Mouse (Mus musculus) heart, adult 11 months (tissue): Measurements from ENCODE around the gene Polr3g.
"Not testable (repeated sequence)": the region's sequence is repeated elsewhere in the genome, so short reads cannot be mapped to it uniquely, and the experiment has no call there.

Source experiments
- DNase-seq: peaks from one replicate; pipeline ENCODE4 v3.0.0; 2022

Gene Polr3g

GRCm38 (mm10) chr13:81710775-81711545, at the start of gene Polr3g, which contains the start of gene Mblac2:
TSS of gene Polr3g (minus strand) at chr13:81711013.
TSS of gene Mblac2 (plus strand) at chr13:81711341.
- peak; percentile 99 for DNase-seq

GRCm38 (mm10) chr13:81760379-81760778, 49.6 kb upstream of the Polr3g start:
- DNase-seq: no peak

GRCm38 (mm10) chr13:81757058-81757660, 46.3 kb upstream of the Polr3g start:
- DNase-seq: peak; percentile 89

- DNase-seq: no peak
Measured at GRCm38 (mm10) chr13:81755324-81755723, 44.5 kb upstream of the Polr3g start.

DNA sequence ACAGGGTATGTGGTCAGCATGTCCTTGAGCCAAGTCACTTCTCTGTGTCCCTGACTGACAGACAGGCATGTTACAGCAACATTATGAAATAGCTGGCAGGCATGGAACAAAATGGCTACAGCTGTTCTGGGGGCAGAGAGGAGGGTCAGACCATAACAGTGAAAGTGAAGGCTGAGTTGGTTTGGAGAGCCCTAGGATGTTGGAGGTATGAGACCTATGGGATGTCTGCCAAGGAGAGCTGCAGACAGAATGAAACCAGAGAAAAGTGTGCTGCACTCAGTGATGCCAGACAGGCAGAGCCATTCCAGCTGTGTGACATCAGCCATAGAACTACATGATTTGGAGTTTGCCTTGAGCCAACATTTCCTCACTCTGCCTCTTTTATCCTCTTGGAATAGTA, 44.1 kb upstream of the Polr3g start:
- DNase-seq: peak; percentile 90

- DNase-seq: no peak
Measured at GRCm38 (mm10) chr13:81744092-81744396, 33.2 kb upstream of the Polr3g start.

DNA sequence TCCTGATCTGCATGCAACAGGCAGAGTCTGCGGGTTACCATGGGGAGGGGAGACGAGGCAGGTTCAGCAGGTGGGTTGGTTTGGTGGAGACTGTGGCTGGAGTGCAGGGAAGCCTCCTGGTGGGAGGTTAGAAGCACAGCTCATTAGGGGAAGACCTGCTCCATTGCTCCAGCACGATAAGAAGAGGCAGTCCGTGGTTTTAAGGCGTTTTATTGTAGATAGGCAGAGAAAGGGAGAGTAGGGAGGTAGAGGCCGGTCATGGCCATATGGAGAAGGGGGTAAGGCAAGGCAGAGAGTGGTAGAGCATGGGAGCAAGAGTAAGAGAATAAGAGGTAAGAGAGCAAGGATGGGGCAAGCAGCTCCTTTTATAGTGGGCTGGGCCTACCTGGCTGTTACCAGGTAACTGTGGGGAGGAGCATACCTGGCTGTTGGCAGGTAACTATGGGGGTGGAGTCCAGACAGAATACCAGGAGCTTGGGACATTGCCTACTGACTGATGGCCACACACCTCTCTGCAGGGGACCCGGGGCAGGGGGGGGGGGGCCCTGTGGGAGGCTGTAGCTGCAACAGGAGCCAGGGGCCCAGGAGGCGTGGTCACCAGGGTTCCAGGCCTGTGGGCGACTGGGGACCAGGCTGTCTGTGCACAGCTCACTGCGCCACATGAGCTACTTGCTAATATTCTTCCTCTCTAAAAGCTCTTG, 32.7 kb upstream of the Polr3g start:
- no peak for DNase-seq

GRCm38 (mm10) chr13:81740898-81741297, 30.1 kb upstream of the Polr3g start:
- DNase-seq: no peak

DNA sequence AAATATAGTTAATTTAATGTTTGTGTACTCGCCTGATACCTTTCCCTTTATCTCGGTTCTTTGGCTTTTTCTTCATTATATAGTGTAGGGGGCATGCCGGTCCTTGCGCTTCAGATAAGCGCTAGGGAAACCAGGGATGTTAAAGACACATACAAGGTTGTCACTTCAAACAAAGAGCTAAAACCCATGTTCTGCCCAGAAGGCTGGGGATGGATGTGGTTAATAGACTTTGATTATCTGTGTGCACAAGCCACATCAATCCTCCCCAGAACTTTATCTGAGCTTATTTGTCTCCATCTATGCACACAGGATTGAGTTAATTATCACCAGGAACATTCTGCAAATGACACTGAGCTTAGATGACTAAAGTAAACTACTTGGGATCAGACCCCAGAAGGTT, 25.8 kb upstream of the Polr3g start:
- DNase-seq: no peak

DNA sequence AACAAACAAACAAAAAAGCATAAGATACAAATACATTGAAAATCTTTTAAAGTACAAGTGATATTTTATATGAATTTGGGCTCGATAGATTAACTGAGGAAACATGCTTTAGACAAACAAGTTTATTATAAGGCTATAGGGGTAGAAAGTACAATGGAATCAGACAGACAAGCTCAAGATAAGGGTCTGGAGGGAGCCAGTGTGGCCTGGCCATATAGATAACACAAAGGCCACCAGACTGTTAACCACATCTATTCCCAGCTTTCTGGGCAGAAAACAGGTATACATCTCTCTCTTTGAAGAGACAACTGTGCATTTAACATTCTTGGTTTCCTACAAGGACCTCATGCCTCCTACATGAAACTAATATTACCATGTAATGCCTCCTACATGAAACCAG, 19.5 kb upstream of the Polr3g start:
- no peak for DNase-seq

DNA sequence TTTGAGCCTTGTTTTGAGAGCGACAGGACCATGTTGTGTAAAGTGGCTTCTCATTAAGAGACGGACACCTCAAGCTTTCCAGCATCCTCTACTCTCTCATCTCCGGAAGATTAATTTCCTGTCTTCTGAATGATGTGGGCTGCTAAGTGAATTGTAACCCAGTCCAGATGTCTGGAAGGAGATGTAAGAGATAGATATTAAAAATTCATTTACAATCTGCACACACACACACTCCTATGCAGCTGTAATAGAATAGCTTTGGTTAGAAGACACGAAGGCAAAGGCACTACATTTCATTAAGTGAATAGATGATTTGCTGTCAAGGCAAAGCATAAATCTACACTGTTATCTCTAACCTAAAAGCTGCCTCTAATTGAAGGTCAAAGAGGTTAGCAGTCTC, 18.3 kb upstream of the Polr3g start:
- DNase-seq: no peak

DNA sequence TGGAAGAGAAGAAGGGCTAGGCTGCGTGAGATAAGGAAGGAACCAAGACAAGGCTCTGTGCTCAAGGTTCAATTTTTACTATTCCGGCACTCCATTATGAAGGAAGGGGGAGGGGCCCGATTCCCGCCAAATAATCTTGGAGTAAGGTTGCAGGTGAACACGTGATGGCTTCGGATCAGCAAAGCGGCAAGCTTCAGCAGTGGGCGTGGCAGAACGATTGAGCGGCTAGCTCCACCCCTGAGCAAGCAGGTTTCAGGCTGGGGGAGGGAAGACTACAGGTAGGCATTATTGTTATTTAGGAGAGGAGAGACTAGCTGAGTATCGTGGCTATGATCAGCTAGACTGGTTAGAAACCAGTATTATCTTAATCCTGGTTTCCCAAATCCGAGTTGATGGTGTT, 17.3 kb upstream of the Polr3g start:
- not testable (repeated sequence) for DNase-seq

GRCm38 (mm10) chr13:81713896-81714295, 3.1 kb upstream of the Polr3g start:
- DNase-seq: no peak

DNA sequence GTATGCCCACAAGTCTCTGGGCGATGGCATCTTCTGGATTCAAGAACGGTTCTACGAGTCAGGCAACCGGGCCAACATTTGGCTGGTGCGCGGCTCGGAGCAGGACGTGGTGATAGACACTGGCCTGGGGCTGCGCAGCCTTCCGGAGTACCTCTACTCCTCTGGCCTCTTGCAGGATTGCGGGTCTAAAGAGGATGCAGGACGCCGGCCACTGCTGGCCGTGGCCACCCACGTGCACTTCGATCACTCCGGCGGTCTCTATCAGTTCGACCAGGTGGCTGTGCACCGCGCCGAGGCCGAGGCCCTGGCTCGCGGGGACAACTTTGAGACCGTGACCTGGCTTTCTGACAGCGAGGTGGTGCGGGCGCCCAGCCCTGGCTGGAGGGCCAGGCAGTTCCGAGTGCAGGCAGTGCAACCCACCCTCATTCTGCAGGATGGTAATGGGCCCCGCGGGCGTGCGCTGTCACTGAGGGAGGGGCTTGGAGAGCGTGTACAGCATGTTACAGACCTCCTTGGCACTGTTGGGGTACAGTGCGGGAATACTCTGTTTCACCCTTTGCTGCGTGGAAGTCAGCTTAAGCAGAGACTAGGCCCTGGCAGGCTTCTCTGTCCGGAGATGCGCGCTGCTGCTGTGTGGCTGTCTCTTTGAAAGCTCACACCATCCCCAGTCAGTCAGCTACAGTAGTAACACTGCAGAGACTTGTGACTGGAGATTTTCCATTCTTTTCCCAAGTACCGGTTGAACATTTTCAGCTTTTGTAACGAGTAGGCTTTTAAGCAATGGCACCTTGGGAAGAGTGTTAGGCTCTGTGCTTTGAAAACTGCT, 946 bp upstream of the Polr3g start:
- no peak for DNase-seq

DNA sequence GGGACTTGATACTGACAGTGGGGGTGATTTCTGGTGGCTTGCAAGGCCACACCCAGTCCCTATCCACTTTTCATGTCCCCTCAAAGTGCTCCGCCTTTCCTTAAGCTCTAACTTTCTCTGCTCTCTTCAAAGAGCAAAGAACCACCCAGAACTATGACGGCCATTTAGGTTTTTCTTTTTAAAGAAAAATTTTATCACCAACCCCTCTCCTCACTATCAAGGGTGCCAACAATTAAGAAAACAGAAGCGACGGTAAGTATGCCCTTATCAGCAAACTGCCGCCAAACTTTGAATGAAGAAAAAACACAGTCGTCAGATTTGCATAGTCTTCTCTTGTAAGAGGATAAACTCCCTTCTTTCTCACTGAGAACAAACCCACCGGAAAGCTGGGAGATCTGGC, 547 bp downstream of the Polr3g start:
- peak; percentile 31 for DNase-seq

- no peak for DNase-seq
Measured at GRCm38 (mm10) chr13:81709805-81710204, 1.0 kb downstream of the Polr3g start.

DNA sequence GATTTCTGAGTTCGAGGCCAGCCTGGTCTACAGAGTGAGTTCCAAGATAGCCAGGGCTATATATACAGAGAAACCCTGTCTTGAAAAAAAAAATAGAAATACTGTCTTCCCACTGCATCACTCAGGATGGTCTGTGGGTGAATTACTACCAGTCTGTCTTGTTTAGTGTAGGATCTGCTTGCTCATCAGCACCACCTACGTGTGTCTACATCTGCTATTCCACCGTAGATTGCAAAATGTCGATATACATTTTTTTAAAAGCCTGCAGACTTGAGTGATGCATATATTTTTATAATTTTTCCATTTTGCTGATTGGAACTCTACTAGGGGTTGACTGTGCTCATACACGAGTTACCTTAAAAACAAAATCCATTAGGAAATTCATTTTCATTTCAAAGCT, 4.5 kb downstream of the Polr3g start:
- DNase-seq: no peak

GRCm38 (mm10) chr13:81703621-81704020, 7.2 kb downstream of the Polr3g start:
- peak; percentile 51 for DNase-seq

DNA sequence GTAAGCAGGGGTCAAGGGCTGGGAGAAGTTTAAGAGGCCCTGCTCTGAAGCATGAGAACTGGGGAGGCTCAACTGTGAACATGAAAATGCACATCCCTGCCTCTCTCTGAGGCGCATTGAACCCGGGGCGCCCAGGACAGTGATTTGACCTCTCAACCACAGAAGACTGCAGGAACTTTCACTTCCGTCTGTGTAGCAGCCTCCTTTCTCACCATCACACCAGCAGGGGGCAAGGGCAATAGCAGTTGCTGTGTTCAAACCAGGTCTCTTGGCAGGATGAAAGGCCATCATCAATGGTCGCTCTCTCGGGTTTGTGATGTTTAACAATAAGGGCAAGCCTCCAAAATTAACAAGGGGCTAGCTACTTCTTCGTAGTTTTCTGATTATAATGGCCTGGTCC, 7.7 kb downstream of the Polr3g start:
- DNase-seq: peak; percentile 80

- peak; percentile 82 for DNase-seq
Measured at GRCm38 (mm10) chr13:81694446-81694845, 16.4 kb downstream of the Polr3g start.

GRCm38 (mm10) chr13:81691606-81692005, 19.2 kb downstream of the Polr3g start:
- DNase-seq: peak; percentile 93

DNA sequence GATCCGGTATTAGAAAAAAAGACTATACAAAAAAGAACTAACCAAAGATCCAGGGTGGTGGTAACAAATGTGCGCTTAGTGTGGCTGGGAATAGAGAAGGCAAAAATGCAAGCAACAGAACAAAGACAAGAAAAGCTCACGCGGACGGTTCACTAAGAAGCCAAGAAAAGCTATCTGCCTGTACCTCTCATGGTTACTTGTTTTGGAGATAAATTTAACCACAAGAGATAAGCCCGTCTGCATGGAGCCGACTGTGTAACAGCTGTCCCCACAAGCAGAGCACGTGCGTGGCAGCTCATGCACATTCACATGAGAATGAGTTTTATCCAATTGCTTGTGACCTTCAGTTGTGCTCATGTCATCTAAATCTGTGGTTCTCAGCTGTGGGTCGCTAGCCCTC, 20.3 kb downstream of the Polr3g start:
- DNase-seq: peak; percentile 93

GRCm38 (mm10) chr13:81689587-81689986, 21.2 kb downstream of the Polr3g start:
- DNase-seq: peak; percentile 83
